Mouse (Mus musculus) spleen, adult 2 months (tissue): ENCODE measurements around the gene Pigs.

ENCODE experiments used
- CTCF ChIP-seq: fragments of 200-500 bp; IDR thresholded peaks from 2 replicates; pipeline ENCODE4 v1.5.1; 2011; ENCODE audit warnings: mild to moderate bottlenecking, inconsistent platforms; ENCODE audit not compliant: insufficient read depth, insufficient read length, insufficient replicate concordance; ENCODE audit errors: extremely low read depth
- POLR2A ChIP-seq: fragments of 200-500 bp; IDR thresholded peaks from 2 replicates; pipeline ENCODE4 v1.6.1; 2011; ENCODE audit warnings: low read depth, low read length, inconsistent platforms

DNA sequence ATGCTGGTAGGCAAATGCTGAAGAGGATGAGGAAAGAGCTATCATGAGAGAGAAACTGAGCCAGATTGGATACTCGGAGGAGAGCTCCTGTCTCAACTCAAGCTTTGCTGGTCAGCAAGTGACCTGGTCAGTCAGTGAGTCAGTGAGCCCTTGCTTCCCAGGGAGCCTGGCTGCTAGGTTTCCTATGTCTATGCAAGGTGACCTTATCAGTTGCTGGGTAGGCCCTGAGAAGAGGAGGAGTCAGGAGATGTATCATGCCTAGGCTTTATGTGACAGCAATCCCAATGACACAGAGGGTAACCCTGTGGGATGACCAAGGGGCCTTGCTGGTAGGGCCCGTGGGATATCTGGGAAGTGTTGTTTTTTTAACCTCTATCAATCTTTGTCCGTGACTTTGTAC is 44.0 kb downstream of the Pigs start:
- TF ChIP-seq POLR2A (no peak), CTCF (no peak)
